Mouse (Mus musculus): ENCODE data around the gene Cep170b.

DNA sequence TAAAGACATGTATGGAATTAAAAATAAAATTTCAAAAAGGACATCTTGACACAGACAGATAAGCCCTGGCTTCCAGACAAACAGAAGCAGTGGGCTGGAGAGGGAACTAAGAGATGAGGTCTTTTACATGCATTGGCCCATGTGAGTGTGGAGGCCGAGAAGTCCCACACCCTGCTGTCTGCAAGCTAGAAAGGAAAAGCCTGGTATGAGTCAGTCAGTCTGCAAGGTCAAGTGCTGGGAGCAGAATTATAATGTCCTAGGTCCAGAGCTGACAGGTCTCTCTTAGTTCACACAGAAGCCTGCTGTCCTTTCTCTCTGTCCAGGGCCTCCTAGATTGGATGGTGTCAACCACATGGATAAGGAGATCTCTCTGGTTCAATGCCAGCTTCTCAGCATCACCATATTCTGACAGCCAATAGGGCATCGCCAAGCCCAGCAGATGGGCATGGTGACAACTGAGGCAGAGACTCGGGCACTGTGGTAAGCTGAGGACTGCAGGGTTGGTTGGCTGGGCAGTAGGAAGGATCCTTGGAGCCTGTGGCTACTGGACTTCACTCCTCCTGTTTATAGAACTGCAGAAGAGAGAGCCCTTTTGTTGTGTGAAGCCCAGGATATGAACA is 23.3 kb upstream of the Cep170b start:
- TF ChIP-seq CTCF (IDR thresholded peaks at IDR 0.05; ENCODE audit: control insufficient read depth, insufficient read depth, insufficient replicate concordance, low read depth, low read length) (no peak), POLR2A (IDR thresholded peaks at IDR 0.05; ENCODE audit: control insufficient read depth, low read depth, low read length) (no peak)

All from testis, adult 2 months (tissue).